Mouse (Mus musculus): ENCODE results near the gene Phldb3.

Phldb3 gene

GRCm38 (mm10) chr7:24610144-24610878 is at the start of gene Phldb3:
Phldb3 (plus strand) TSS chr7:24610763.
- DNase-seq (ENCODE audit: low read depth, low spot score): no peak

- DNase-seq (ENCODE audit: low read depth, low spot score): no peak
Observed at GRCm38 (mm10) chr7:24561450-24561849, 49.1 kb upstream of the Phldb3 start.

- DNase-seq (ENCODE audit: low read depth, low spot score): no peak
Observed at GRCm38 (mm10) chr7:24563191-24563836, 47.2 kb upstream of the Phldb3 start.

GRCm38 (mm10) chr7:24563837-24564206 is 46.7 kb upstream of the Phldb3 start:
- DNase-seq (ENCODE audit: low read depth, low spot score): peak; percentile 47

- DNase-seq (ENCODE audit: low read depth, low spot score): peak; percentile 83
Observed at GRCm38 (mm10) chr7:24564607-24565265, 45.8 kb upstream of the Phldb3 start.

- DNase-seq (ENCODE audit: low read depth, low spot score): no peak
Observed at GRCm38 (mm10) chr7:24565627-24566026, 44.9 kb upstream of the Phldb3 start.

GRCm38 (mm10) chr7:24566206-24566605 is 44.4 kb upstream of the Phldb3 start:
- no peak for DNase-seq (ENCODE audit: low read depth, low spot score)

GRCm38 (mm10) chr7:24568512-24568911 is 42.1 kb upstream of the Phldb3 start:
- DNase-seq (ENCODE audit: low read depth, low spot score): no peak

GRCm38 (mm10) chr7:24571071-24571470 is 39.5 kb upstream of the Phldb3 start:
- no peak for DNase-seq (ENCODE audit: low read depth, low spot score)

- peak; percentile 68 for DNase-seq (ENCODE audit: low read depth, low spot score)
Observed at GRCm38 (mm10) chr7:24572455-24572854, 38.1 kb upstream of the Phldb3 start.

- DNase-seq (ENCODE audit: low read depth, low spot score): no peak
Observed at GRCm38 (mm10) chr7:24574224-24574796, 36.3 kb upstream of the Phldb3 start.

- no peak for DNase-seq (ENCODE audit: low read depth, low spot score)
Observed at GRCm38 (mm10) chr7:24577811-24578210, 32.8 kb upstream of the Phldb3 start.

GRCm38 (mm10) chr7:24584876-24585275 is 25.7 kb upstream of the Phldb3 start:
- no peak for DNase-seq (ENCODE audit: low read depth, low spot score)

- peak; percentile 56 for DNase-seq (ENCODE audit: low read depth, low spot score)
Observed at GRCm38 (mm10) chr7:24585995-24586394, 24.6 kb upstream of the Phldb3 start.

GRCm38 (mm10) chr7:24586828-24587227 is 23.7 kb upstream of the Phldb3 start:
- peak; percentile 34 for DNase-seq (ENCODE audit: low read depth, low spot score)

GRCm38 (mm10) chr7:24587330-24588105 is 23.0 kb upstream of the Phldb3 start, which contains the start of the genes Ethe1 and Zfp575:
Ethe1 (plus strand) TSS chr7:24587543.
Zfp575 (minus strand) TSS chr7:24587641.
- peak; percentile 84 for DNase-seq (ENCODE audit: low read depth, low spot score)

GRCm38 (mm10) chr7:24588336-24588735 is 22.2 kb upstream of the Phldb3 start:
- no peak for DNase-seq (ENCODE audit: low read depth, low spot score)

- DNase-seq (ENCODE audit: low read depth, low spot score): no peak
Observed at GRCm38 (mm10) chr7:24591735-24592134, 18.8 kb upstream of the Phldb3 start.

- no peak for DNase-seq (ENCODE audit: low read depth, low spot score)
Observed at GRCm38 (mm10) chr7:24592163-24592562, 18.4 kb upstream of the Phldb3 start.

- no peak for DNase-seq (ENCODE audit: low read depth, low spot score)
Observed at GRCm38 (mm10) chr7:24592781-24593180, 17.8 kb upstream of the Phldb3 start.

GRCm38 (mm10) chr7:24593621-24594308 is 16.8 kb upstream of the Phldb3 start:
- peak; percentile 80 for DNase-seq (ENCODE audit: low read depth, low spot score)

Data from ZHBTc4 (cell line).